Mouse (Mus musculus) G1E (cell line): Measurements from ENCODE around the gene Gm15217.

Source experiments
- CTCF ChIP-seq: IDR thresholded peaks from 2 replicates; pipeline ENCODE4 v1.5.1; 2012; ENCODE audit warnings: low read depth, low read length, inconsistent platforms, mixed read lengths
- GATA1 ChIP-seq: IDR thresholded peaks from 2 replicates; pipeline ENCODE4 v1.6.1; 2012; ENCODE audit warnings: borderline replicate concordance, low read length, inconsistent platforms, mixed read lengths
- GATA2 ChIP-seq: IDR thresholded peaks from 2 replicates; pipeline ENCODE4 v1.6.1; 2012; ENCODE audit warnings: low read depth, low read length, inconsistent platforms, borderline replicate concordance
- TAL1 ChIP-seq: conservative IDR thresholded peaks from 2 replicates; pipeline ENCODE4 v1.6.1; 2012; ENCODE audit warnings: low read depth, low read length, inconsistent platforms, mixed read lengths

GRCm38 (mm10) chr14:46391621-46392170, 12.5 kb downstream of the Gm15217 start:
- TF ChIP-seq GATA1 (no peak), CTCF (no peak), GATA2 (no peak), TAL1 (no peak)
